Mouse (Mus musculus) kidney, postnatal 25 days (tissue): ENCODE measurements at regions not wholly inside any gene's neighbourhood (a gene's known extent, or its start where the extent isn't known, plus 50 kb on each side); places are given as distances from the start of the nearest gene placed in this dataset.
"Not testable (repeated sequence)": the region's sequence is repeated elsewhere in the genome, so short reads cannot be mapped to it uniquely, and the experiment has no call there.

Source experiments
- DNase-seq, 2 experiments: peaks; one replicate each; pipeline ENCODE4 v3.0.0; 2021; ENCODE audit warnings: mixed read lengths in 2 of 2

GRCm38 (mm10) chr12:106310171-106310570 is 300.1 kb downstream of the Vrk1 start:
- DNase-seq, result no peak

GRCm38 (mm10) chr12:106310585-106311319 is 300.7 kb downstream of the Vrk1 start:
- DNase-seq, result peak in 1 of 2 experiments; percentile 5

DNA sequence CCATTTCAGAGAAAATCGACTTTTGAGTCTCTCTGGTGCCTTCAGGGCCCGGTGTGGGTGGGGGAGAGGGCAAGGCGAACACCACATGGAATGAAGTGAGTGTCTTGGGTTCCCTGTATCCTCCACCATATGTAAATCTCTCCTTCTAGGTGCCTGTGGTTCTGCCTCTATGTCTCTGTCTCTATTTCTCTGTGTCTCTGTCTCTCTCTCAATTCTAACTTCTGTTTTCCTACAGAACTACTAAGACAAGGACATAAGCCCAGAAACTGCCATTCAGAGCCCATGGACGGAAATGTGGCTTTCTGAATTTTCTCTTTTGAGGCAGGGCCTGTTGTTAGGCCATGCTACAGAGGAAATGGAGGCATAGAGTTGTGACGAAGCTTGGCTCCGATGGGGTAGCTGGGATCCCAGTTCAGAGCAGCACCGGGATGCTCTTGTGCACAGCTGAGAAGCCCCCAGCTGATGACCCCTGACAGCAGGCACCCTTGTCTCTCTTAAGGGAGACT is 301.3 kb downstream of the Vrk1 start:
- DNase-seq, result no peak

DNA sequence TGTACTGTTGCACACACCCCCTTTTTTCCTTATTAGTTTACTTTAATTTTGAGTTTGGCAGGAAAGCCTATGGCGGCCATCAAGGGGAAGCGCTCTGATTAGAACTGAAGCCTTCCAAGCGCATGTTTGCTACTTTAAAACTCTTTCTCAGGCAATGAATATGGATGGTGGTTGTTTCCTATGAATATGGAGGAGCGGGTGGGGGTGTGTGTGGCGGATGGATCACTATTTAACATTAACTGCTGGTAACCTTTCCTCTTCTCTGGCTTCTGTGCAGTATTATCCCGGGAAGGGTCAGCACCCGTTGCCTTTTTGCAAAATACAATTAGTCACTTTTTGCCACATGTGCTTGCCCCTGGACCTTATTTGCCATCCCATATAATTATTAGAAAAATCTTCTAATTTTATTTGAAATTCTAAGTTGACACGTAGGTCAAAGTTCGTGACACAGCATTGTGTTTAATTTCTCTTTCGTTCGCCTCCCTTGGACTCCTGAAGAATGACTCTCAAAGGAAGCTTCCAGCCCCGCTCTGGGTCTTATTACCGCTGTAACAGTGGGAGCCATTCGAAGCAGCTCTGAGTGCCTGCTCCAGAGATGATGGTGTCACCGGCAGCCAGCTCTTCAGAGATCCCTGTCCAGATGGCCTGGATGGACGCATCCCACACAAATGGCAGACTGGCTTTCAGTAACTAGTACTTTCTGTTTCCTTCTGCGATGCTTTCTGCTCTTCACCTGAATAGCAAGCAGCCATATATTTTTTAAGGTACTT is 302.0 kb downstream of the Vrk1 start:
- DNase-seq, result peak in 1 of 2 experiments; percentile 10

DNA sequence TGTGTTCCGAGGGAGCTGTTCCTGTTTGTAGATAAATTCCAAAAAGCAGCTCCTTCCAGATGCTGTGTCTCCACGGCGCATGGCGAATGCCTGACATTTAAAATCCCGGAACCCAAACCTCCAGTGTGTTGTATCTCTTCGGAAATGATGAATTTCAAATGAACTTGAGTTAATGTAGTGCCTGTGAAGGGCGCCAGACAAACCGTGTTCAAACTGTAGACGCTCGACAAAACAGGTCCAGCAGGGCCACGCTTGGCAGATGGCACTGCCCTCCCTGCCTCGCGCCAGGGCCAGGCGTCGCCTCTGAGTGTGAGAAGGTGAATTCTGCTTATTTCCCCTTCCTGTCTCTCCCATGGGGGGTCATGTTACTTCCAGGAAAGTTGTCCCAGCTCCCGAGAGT is 307.7 kb downstream of the Vrk1 start:
- no peak for DNase-seq

- no peak for DNase-seq
Measured at GRCm38 (mm10) chr12:106321511-106321910, 311.5 kb downstream of the Vrk1 start.

GRCm38 (mm10) chr12:106326611-106327010 is 316.6 kb downstream of the Vrk1 start:
- DNase-seq, result peak in 1 of 2 experiments; percentile 2

- no peak for DNase-seq
Measured at GRCm38 (mm10) chr12:106327351-106327750, 317.3 kb downstream of the Vrk1 start.

DNA sequence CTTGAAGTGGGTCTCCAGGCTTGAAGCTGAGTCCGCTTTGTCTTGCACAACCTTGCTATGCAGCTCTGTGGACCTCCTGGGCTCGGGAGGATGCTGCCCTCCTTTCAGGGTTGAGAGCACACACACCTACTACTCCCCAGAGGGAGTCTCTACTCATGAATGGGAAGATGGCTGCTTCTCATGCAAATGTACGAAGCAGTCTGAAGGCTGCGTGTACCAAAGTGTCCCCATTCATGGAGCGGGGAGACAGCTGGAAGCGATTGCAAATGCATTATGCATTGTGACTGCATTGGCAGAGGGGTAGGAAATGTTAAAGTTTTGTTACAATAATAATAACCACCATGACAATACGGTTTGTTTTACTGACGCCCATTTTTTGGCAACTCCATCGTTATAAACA is 347.8 kb downstream of the Vrk1 start:
- no peak for DNase-seq

DNA sequence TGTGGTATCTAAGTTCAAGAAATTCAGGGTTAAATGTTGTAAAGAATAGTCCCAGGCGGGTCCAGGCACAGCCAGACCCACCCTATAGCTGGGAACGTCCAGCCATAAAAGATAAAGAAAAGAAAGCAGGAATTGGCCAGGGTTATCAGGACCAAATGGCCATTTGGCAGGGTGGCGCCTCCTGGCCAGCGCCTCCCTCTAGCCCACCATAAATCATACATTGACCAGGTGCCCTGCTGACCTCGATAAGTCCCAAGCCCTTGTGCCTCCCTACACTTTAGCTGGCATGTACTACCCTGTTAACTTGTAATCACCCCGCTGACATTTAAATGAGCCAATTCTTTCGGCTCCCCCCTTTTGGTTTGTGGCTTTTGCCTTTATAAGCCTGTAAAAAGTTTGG is 351.6 kb downstream of the Vrk1 start:
- not testable (repeated sequence) for DNase-seq

GRCm38 (mm10) chr12:106374840-106375375 is 364.9 kb downstream of the Vrk1 start:
- DNase-seq, result no peak

DNA sequence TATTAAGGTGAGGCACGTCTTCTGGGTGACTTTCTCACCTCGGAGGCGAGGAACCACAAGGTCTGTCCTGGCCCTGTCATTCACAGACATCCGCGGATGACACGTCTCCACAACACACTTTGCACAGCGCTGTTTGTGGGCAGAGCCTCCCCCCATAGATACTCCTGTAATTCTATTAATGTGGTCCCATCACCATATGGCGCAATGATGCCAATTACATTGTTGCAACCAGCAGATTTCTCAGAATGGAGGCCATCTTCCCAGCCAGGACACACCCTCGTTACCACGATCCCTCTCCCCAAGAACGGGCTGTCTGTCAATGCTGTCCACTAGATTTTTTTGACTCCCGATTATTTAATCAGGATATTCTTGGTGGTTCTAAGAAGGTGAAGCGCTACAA is 365.9 kb downstream of the Vrk1 start:
- no peak for DNase-seq

GRCm38 (mm10) chr12:106376783-106377182 is 366.8 kb downstream of the Vrk1 start:
- no peak for DNase-seq

GRCm38 (mm10) chr12:106377281-106377680 is 367.3 kb downstream of the Vrk1 start:
- no peak for DNase-seq

- DNase-seq, result no peak
Measured at GRCm38 (mm10) chr12:106377761-106378160, 367.7 kb downstream of the Vrk1 start.

- DNase-seq, result peak in 1 of 2 experiments; percentile 22
Measured at GRCm38 (mm10) chr12:106378303-106379075, 368.5 kb downstream of the Vrk1 start.

- peak in 1 of 2 experiments; percentile 23 for DNase-seq
Measured at GRCm38 (mm10) chr12:106379151-106379594, 369.1 kb downstream of the Vrk1 start.

DNA sequence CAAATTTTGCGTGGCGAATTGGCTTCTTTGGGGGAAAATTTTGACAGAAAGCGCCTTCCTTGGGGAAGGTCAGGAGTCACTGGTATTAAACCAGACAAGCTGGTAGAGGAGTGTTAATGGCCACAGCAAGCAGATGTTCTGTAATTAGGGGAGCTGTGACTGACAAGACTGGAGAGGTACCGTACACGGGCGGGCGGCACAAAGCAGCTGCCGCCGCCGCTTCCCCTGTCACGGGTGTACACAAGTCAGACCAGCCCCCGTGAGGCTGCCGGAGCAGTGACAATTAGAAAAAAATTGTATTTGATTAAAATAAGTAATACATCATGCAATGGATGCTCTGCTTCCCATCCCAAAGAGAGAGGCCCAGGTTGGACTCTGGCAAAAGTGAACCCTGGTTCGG is 369.8 kb downstream of the Vrk1 start:
- DNase-seq, result no peak

GRCm38 (mm10) chr12:106381821-106382220 is 371.8 kb downstream of the Vrk1 start:
- no peak for DNase-seq

DNA sequence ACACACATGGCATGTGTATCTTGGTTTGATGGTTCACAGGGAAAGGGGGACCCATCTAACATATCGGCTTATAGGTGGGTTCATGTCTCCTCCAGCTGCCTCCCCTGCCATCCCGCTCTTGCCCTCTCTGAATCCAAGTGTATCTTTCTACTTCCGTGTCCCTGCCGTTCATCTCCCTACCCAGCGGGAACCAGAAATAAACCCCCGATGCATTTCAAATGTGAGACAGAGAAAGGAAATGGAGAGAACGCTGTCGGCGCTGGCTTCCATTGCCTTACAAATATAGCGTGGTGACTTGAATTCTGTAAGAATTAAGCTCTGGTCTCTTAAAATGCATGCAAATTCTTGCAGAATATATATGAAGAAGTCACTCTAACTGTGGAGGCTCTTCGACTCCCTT is 379.2 kb downstream of the Vrk1 start:
- DNase-seq, result no peak

GRCm38 (mm10) chr12:106392316-106392715 is 382.3 kb downstream of the Vrk1 start:
- no peak for DNase-seq

DNA sequence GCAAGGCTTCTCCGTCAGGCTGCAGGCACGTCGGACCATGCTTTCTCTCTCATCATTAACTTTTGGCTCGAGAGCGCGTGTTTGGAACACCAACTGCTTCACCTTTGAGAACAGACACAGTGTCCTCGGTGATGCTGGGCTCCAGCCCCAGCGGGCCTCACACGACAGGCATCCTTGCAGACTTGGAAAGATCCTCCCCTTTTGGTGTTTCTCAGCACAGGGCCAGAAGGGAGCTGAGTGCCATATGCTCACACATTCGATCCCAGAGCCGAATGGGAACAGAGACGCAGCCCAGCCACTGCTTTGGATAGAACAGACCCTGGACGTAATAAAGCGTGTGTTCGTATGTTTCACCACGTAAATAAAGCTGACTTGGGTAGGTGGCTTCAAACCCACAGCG is 389.1 kb downstream of the Vrk1 start:
- DNase-seq, result no peak

DNA sequence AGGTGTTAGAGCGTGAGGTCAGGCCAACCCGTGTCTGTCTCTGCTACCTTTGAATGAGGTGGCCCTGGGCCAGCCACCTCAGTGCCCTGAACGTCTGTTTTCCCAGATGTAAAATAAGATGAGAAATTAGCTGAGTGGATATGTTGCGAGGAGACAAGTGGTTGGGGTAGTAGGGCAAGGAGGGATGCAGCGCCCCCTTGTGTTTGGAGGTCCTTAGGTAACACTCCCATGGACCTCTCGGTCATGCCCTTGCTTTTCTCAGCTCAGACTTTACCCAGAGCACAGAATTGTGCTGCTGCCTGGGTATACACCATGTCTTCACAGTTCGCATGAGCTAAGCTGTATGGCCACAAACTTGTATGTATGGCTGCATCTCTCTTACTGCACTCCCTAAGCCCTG is 401.0 kb downstream of the Vrk1 start:
- no peak for DNase-seq
